Mouse (Mus musculus): ENCODE data around the gene Syne1. TPM values are rescaled to one million over a fixed set of nuclear protein-coding genes. Genes with fewer than 3 reads are reported as not detected.

The Syne1 gene
- total and polyA plus RNA-seq, 2 experiments: 9.6 to 26.4 TPM

DNA sequence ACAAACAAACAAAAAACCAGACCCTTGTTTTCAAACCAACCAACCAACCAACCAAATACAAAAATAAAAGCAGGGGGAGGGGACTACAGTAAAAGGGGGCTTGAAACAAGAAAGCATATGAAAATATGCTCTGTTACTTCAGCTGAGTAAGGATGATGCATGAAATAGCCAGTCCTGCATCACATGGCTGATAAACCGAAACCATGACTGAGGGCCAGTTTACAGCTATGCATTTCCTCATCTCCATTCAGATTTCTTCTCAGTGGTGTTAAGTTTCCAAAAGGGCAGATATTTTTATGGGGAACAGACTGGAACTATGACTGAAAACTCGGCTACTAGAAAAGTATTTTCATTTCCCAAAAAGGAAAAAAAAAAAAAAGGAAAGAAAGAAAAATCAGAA, 522.1 kb downstream of the Syne1 start:
- 95% methylated on average over 2 of the region's 2 CpGs for WGBS
- no peak for TF ChIP-seq CTCF (IDR thresholded peaks at IDR 0.05; ENCODE audit: low read depth, low read length)
- no peaks in the 10 kb centered on the region for H3K27me3 ChIP-seq (ENCODE audit: control insufficient read depth, insufficient read depth, low read length)
- no peaks in the 10 kb centered on the region for H3K79me2 ChIP-seq (ENCODE audit: control insufficient read depth, insufficient read depth, low read length)
- H3K27ac ChIP-seq (replicated peaks; ENCODE audit: insufficient read depth, low read depth, low read length): no peak overlapping the region
- H3K4me3 ChIP-seq (ENCODE audit: insufficient read depth, low read depth, low read length): no peak overlapping the region
- H3K36me3 ChIP-seq (ENCODE audit: control insufficient read depth, insufficient read depth, low read length): peaks cover 49% of the 10 kb centered on the region
- no peak for DNase-seq (ENCODE audit: extremely low read depth, low read depth, low spot score)
- H3K9ac ChIP-seq (ENCODE audit: low read depth, low read length): no peak overlapping the region
- H3K4me1 ChIP-seq (ENCODE audit: control insufficient read depth, insufficient read depth, low read length): no peaks in the 10 kb centered on the region

GRCm38 (mm10) chr10:5028301-5028700, 523.0 kb downstream of the Syne1 start:
- Histone ChIP-seq H3K36me3 (ENCODE audit: control insufficient read depth, insufficient read depth, low read length) (peaks cover 43% of the 10 kb centered on the region), H3K9ac (ENCODE audit: low read depth, low read length) (no peak overlapping the region), H3K4me1 (ENCODE audit: control insufficient read depth, insufficient read depth, low read length) (no peaks in the 10 kb centered on the region), H3K79me2 (ENCODE audit: control insufficient read depth, insufficient read depth, low read length) (no peaks in the 10 kb centered on the region), H3K27ac (replicated peaks; ENCODE audit: insufficient read depth, low read depth, low read length) (no peak overlapping the region), H3K4me3 (ENCODE audit: insufficient read depth, low read depth, low read length) (no peak overlapping the region), H3K27me3 (ENCODE audit: control insufficient read depth, insufficient read depth, low read length) (no peaks in the 10 kb centered on the region)
- TF ChIP-seq POLR2A (IDR thresholded peaks at IDR 0.05; ENCODE audit: extremely low read depth, insufficient read depth, low read length) (no peak), CTCF (IDR thresholded peaks at IDR 0.05; ENCODE audit: low read depth, low read length) (no peak)
- WGBS: 96% methylated on average over 9 of the region's 9 CpGs
- DNase-seq (ENCODE audit: extremely low read depth, low read depth, low spot score): no peak

DNA sequence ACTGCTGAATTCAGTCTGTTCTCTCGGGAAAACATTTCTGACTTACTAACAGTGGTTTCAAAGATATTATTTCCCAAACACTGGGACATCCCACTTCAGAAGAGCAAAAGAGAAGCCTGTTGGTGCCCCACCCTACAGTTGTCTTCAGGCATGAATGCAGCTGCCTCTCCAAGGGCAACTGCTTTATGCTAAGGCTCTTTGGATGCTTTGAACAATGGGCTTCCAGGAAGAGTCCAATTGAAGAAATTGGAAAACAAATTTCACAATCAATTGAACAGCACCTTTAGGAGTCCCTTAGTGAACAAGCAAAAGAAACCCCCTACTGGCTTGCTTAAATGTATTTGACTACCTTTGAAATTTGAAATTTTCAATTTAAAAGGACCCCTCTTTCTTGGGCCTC, 524.1 kb downstream of the Syne1 start:
- 91% methylated on average over 1 of the region's 1 CpGs for WGBS
- H3K4me1 ChIP-seq (ENCODE audit: control insufficient read depth, insufficient read depth, low read length): no peaks in the 10 kb centered on the region
- no peak for TF ChIP-seq CTCF (IDR thresholded peaks at IDR 0.05; ENCODE audit: low read depth, low read length)
- no peak for TF ChIP-seq POLR2A (IDR thresholded peaks at IDR 0.05; ENCODE audit: extremely low read depth, insufficient read depth, low read length)
- no peaks in the 10 kb centered on the region for H3K27me3 ChIP-seq (ENCODE audit: control insufficient read depth, insufficient read depth, low read length)
- no peak for DNase-seq (ENCODE audit: extremely low read depth, low read depth, low spot score)
- no peak overlapping the region for H3K9ac ChIP-seq (ENCODE audit: low read depth, low read length)
- no peak overlapping the region for H3K27ac ChIP-seq (replicated peaks; ENCODE audit: insufficient read depth, low read depth, low read length)
- H3K36me3 ChIP-seq (ENCODE audit: control insufficient read depth, insufficient read depth, low read length): peaks cover 36% of the 10 kb centered on the region
- no peak overlapping the region for H3K4me3 ChIP-seq (ENCODE audit: insufficient read depth, low read depth, low read length)
- no peaks in the 10 kb centered on the region for H3K79me2 ChIP-seq (ENCODE audit: control insufficient read depth, insufficient read depth, low read length)

DNA sequence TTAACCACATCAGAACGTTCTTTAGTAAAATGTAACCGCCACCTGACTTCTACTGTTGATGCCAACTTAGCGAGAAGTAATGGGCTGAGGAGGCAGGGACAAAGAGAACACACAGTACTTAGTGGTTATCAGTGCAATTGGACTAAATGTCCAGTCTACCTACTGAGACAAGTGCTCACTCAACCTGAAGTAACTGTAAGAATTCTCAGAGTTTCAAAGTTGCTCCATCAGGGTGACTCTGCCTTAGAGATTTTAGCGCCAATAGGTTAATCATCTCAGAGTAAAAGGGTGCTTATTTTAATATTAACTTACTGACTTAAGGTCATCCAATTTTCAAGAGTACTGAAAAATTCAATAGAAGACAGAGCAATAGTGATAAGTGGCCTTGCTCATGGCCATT, 525.4 kb downstream of the Syne1 start:
- WGBS: 98% methylated on average over 4 of the region's 4 CpGs
- no peaks in the 10 kb centered on the region for H3K27me3 ChIP-seq (ENCODE audit: control insufficient read depth, insufficient read depth, low read length)
- H3K4me1 ChIP-seq (ENCODE audit: control insufficient read depth, insufficient read depth, low read length): no peaks in the 10 kb centered on the region
- DNase-seq (ENCODE audit: extremely low read depth, low read depth, low spot score): peak; percentile 5
- no peak overlapping the region for H3K9ac ChIP-seq (ENCODE audit: low read depth, low read length)
- no peaks in the 10 kb centered on the region for H3K79me2 ChIP-seq (ENCODE audit: control insufficient read depth, insufficient read depth, low read length)
- TF ChIP-seq CTCF (IDR thresholded peaks at IDR 0.05; ENCODE audit: low read depth, low read length) (no peak), POLR2A (IDR thresholded peaks at IDR 0.05; ENCODE audit: extremely low read depth, insufficient read depth, low read length) (no peak)
- H3K27ac ChIP-seq (replicated peaks; ENCODE audit: insufficient read depth, low read depth, low read length): no peak overlapping the region
- H3K36me3 ChIP-seq (ENCODE audit: control insufficient read depth, insufficient read depth, low read length): peaks cover 26% of the 10 kb centered on the region
- no peak overlapping the region for H3K4me3 ChIP-seq (ENCODE audit: insufficient read depth, low read depth, low read length)

DNA sequence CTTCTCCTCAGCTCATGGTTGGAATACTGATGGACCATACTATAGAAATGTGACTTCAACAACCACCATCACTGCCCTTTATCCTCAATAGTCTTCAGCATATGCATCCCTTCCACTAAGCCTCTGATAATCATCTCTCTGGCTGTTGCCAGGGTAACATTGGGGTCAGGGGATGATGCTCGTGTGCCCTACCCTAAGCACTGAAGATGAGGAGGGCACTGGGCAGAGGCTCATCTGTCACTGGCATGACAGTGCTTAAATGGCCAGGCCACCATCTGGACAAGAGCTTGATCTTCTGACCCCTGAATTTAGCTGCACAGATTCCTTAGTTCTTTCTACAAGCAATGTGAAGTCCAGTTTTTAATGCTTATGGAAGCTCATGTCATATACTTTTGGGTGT, 534.1 kb downstream of the Syne1 start:
- no peaks in the 10 kb centered on the region for H3K4me1 ChIP-seq (ENCODE audit: control insufficient read depth, insufficient read depth, low read length)
- TF ChIP-seq CTCF (IDR thresholded peaks at IDR 0.05; ENCODE audit: low read depth, low read length): no peak
- no peak for TF ChIP-seq POLR2A (IDR thresholded peaks at IDR 0.05; ENCODE audit: extremely low read depth, insufficient read depth, low read length)
- H3K9ac ChIP-seq (ENCODE audit: low read depth, low read length): no peak overlapping the region
- no peaks in the 10 kb centered on the region; the same call in 1 of the 2 replicates for H3K36me3 ChIP-seq (ENCODE audit: control insufficient read depth, insufficient read depth, low read length)
- no peak overlapping the region for H3K4me3 ChIP-seq (ENCODE audit: insufficient read depth, low read depth, low read length)
- H3K27ac ChIP-seq (replicated peaks; ENCODE audit: insufficient read depth, low read depth, low read length): no peak overlapping the region
- no peak for DNase-seq (ENCODE audit: extremely low read depth, low read depth, low spot score)
- no peaks in the 10 kb centered on the region for H3K79me2 ChIP-seq (ENCODE audit: control insufficient read depth, insufficient read depth, low read length)
- H3K27me3 ChIP-seq (ENCODE audit: control insufficient read depth, insufficient read depth, low read length): no peaks in the 10 kb centered on the region
- 68% methylated on average over 1 of the region's 1 CpGs for WGBS

DNA sequence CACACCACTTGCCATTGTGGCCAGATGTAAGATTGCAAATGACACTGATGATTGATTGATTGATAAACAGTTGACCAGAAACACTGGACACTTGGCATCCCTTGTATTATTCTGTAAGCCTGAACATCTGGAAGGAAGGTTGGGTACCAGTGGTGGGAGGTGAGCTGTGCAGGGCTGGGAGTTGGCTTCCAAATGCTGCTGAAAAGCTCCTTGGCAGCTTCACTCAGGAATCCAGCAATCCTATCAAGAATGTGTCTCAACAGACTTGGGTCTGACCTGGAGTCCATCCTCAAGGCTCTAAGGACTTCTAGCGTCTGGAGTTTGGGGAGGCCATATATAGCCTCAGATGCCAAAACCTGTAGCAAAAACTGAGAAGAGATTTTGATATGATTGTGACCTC, 536.3 kb downstream of the Syne1 start:
- no peaks in the 10 kb centered on the region for H3K79me2 ChIP-seq (ENCODE audit: control insufficient read depth, insufficient read depth, low read length)
- no peak for DNase-seq (ENCODE audit: extremely low read depth, low read depth, low spot score)
- no peaks in the 10 kb centered on the region for H3K27me3 ChIP-seq (ENCODE audit: control insufficient read depth, insufficient read depth, low read length)
- no peaks in the 10 kb centered on the region for H3K36me3 ChIP-seq (ENCODE audit: control insufficient read depth, insufficient read depth, low read length)
- no peak overlapping the region for H3K9ac ChIP-seq (ENCODE audit: low read depth, low read length)
- WGBS: 93% methylated on average over 1 of the region's 1 CpGs
- no peak overlapping the region for H3K4me3 ChIP-seq (ENCODE audit: insufficient read depth, low read depth, low read length)
- H3K27ac ChIP-seq (replicated peaks; ENCODE audit: insufficient read depth, low read depth, low read length): no peak overlapping the region
- H3K4me1 ChIP-seq (ENCODE audit: control insufficient read depth, insufficient read depth, low read length): no peaks in the 10 kb centered on the region
- TF ChIP-seq POLR2A (IDR thresholded peaks at IDR 0.05; ENCODE audit: extremely low read depth, insufficient read depth, low read length) (no peak), CTCF (IDR thresholded peaks at IDR 0.05; ENCODE audit: low read depth, low read length) (no peak)

Measured in liver, adult 2 months (tissue).